Mouse (Mus musculus): Measurements from ENCODE around the gene Itpka.

DNA sequence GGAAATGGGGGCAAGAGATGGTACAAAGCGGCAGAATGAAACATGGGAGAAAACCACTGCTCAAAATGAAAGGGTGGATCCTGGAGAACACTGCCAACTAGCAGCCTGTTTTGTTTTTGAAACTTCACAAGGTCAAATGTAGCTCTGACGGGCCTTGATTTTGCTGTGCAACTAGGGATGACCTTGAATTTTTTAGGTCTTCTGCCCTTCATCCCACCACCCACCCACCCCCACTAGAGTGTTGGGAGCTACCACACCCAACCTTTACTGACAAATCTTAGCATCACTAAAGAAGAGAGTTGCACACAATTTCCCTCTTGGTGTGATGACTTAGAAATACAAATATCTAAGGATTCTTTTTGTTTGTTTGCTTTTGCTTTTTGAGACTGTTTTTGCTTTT is 47.9 kb downstream of the Itpka start:
- TF ChIP-seq POLR2A (IDR thresholded peaks at IDR 0.05; ENCODE audit: borderline replicate concordance, extremely low read depth, low read depth, low read length) (no peak), CTCF (IDR thresholded peaks at IDR 0.05; ENCODE audit: insufficient read depth, low read length) (no peak)
